Mouse (Mus musculus): ENCODE results near the gene Ptprj.

DNA sequence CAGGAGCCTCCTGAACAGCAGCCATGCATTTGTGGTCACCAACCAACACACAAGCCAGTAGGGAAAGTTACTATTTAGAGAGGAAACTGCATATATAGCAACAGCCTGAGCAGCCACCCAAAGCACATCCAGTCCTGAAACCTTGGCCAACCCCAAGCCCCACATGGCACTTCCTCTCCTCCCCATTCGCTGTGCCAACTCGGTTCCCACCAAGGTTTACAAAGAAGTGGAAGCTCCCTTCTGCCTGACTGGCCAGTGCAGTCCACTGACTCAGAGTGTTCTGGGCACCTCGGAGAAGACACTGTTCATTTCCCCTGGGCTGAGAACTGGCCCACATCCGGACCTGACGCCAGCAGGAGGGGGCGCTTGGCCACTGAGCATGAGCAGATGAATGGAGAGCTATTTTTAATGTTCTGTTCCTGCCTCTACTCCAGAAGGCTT lies 75.7 kb downstream of the Ptprj start:
- TF ChIP-seq E2F4 (IDR thresholded peaks at IDR 0.05; ENCODE audit: insufficient replicate concordance, low read depth, low read length), result no peak
- TF ChIP-seq CTCF (conservative IDR thresholded peaks at IDR 0.05 in 1 of 2, IDR thresholded peaks at IDR 0.05 in 1 of 2; ENCODE audit: low read depth in 2 of 2, low read length in 2 of 2), result peak in 1 of 2 experiments; percentile 61; a peak in 2 of 4 replicates
- TF ChIP-seq POLR2A (IDR thresholded peaks at IDR 0.05; ENCODE audit: low read depth, low read length), result peak; percentile 20; the same call in 1 of the 2 replicates
- no peak for TF ChIP-seq MXI1 (IDR thresholded peaks at IDR 0.05; ENCODE audit: low read depth, low read length)
- peak; percentile 57 for TF ChIP-seq RAD21 (IDR thresholded peaks at IDR 0.05; ENCODE audit: low read depth, low read length)
- TF ChIP-seq TBP (conservative IDR thresholded peaks at IDR 0.05; ENCODE audit: low read depth, low read length), result no peak

All from CH12.LX (cell line).